Mouse (Mus musculus): Measurements from ENCODE around the gene Cyp2b23. TPM values are rescaled to one million over a fixed set of nuclear protein-coding genes. Genes with fewer than 3 reads are reported as not detected.
"Not testable (repeated sequence)": the region's sequence is repeated elsewhere in the genome, so short reads cannot be mapped to it uniquely, and the experiment has no call there.

Cyp2b23 gene
- total RNA-seq (2021) = not detected

DNA sequence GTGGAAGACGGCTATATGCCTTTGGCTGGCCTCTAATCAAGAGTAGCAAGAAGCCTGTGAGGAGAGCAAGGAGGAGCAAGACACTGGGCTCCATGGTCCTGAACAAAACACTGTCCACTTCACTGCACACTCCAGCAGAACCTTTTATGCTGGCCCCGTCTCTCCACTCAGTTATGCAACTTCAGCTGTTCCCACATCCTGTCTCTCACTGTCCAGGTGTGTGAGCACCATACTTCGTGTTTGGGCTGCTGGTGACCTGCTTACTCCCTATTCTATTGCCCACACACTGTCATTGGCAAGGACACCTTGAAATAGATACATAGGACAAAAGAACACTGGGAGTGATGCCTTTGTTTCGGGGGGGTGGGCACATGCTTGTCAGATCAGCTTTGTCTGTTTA lies at the start of gene Cyp2b23:
Gene Cyp2b23 (minus strand): TSS at position 101 of the 400 bp plus-strand sequence.
- intact Hi-C loops (cut with DNase I) = no loop called here
- DNase-seq (ENCODE audit: low spot score in 2 of 2) = no peak

DNA sequence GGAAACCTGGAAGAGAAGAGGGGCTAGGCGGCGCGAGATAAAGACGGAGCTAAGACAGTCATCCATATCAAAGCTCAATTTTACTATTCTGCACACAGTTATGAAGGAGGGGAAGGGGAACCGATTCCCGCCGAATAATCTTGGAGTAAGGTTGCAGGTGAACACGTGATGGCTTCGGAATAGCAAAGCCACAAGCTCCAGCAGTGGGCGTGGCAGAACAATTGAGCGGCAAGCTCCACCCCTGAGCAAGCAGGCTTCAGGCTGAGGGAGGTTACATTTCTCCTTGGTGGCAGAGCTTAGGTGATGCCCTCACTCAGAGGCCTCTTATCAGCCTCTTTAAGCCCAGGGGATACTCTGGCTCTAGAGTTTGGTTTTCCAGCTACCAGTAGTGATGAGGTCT lies 24.8 kb upstream of the Cyp2b23 start:
- DNase-seq (ENCODE audit: low spot score in 2 of 2) = no peak
- intact Hi-C loops (cut with DNase I) = no loop called here

DNA sequence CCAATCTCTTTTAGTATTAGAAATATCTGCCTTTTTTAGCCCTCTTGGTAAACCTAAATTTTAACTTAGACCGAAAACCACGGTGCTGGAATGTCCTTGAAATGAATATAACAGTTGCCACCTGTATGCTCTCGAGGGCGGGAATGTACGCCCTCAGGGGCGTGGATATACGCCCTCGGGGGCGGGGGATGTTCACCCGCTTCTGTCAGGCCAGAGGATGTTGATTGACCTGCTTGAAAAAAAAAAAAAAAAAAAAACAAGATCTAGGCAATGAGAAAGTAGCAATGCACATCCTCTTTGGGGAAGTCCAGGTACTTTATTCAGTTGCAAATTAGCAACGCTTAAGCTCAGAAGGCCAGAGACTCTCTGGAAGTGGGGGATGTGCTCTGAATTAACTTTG lies 20.8 kb upstream of the Cyp2b23 start:
- intact Hi-C loops (cut with DNase I) = no loop called here

DNA sequence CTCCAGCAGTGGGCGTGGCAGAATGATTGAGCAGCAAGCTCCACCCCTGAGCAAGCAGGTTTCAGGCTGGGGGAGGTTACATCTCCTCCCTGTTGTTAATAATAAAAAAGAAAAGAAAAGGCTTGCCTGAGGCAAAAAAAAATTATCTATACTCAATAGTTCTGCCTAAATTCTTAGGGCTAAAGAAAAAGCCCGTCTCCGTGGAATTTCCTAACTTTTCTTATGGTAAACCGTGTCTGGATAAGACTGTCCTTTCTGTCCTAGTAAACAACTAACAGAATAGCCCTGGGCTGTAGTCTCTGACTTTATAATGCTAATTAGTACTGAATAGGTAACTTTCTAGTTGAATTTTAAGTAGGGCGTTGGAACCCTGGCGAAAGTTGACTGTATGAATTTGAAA lies 20.0 kb upstream of the Cyp2b23 start:
- DNase-seq (ENCODE audit: low spot score in 2 of 2); intact Hi-C loops (cut with DNase I): not testable (repeated sequence)

More for the DNA sequence above, 20.8 kb upstream of the Cyp2b23 start:
- DNase-seq (ENCODE audit: low spot score in 2 of 2) = no peak

DNA sequence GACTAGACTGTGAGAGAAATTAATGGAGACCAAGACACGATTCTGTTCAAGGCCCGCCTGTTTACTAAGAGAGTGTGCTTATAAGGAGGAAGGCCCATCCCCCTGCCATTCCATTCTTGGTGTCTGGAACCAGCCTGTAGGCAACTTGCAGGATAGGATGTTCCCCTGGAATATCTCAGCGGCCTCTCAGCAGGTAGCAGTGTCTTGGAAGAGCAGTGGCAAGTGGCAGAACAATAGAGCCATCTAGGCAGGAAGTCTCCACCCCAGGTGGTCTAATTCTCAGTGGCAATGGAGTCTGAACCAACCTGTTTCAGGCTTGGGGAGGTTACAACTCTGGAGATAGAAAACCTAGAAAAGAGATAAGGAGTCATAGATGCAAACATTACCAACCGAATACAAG lies 13.9 kb upstream of the Cyp2b23 start:
- no peak for DNase-seq (ENCODE audit: low spot score in 2 of 2)
- intact Hi-C loops (cut with DNase I) = no loop called here

DNA sequence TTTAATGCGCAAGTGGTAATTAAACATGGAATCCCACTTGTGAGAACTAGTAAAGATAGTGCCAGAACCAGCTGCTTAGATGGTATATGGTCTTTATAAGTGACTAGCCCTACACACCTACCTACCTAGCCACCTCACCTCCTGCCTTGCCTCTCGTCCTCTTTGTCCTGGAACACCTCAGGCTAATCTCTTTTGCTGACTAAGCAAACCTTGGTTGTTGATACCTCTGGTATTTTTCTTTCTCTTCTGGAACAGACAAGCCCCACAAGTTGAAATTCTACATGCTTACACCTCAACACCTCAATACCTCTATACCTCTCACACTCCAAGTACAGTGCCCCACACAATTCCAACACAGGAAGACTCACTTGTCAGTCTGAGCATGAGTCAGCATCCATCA lies 524 bp downstream of the Cyp2b23 start:
- intact Hi-C loops (cut with DNase I) = no loop called here
- no peak for DNase-seq (ENCODE audit: low spot score in 2 of 2)

DNA sequence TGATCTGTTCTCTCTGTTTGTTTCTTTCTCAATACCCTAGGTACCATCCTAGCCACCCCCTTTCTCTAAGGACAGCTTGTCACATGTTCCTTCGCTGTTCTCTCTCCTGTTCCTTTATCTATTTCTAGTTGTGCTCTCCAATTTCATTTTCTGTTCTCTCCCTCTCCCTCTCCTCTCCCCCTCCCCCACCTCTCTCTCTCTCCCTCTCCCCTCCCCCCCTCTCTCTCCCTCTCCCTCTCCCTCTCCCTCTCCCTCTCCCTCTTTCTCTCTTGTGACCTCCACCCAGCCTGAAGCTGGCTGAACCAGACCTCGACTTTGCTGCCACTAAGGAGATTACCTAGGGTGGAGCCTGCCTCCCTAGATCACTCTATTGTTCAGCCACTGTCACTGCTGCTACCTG lies 18.8 kb downstream of the Cyp2b23 start:
- intact Hi-C loops (cut with DNase I); DNase-seq (ENCODE audit: low spot score in 2 of 2): not testable (repeated sequence)

DNA sequence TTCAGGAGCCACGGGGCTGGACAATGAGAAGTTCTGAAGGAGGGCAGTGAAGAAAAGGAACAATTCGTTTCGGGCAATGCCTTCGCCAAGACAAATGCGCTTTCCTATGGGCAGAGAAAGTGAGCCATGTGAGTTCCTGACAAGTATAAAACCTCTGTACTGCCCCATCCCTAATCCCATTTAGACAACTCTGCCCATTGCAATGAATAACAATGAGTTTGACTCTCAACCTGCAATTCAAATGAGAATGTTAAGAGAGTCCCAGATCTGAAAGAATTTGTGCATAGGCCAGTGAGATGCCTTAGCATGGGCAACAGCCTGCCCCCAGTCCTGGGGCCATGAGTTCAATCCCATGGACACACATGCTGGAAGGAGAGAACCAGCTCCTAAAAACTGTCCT lies 20.2 kb downstream of the Cyp2b23 start:
- intact Hi-C loops (cut with DNase I) = no loop called here
- DNase-seq (ENCODE audit: low spot score in 2 of 2) = no peak

DNA sequence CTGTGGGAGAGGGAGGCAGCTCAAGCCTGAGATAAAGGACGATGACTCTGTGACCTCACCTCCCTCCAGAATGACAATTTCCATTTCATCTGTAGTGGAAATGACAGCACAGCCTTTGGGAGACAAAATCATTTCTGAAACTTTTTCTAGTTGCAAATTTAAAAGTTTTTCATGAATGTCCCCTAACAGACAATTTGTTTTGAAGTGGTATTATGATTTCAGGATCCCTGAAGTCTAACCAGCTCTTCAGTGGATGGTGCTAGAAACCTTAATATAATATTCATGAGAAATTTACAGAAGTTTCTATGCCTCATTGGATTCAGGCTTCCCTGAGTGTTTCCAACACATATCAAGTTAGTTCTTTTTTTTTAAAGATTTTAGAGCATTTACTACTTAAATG lies 67.9 kb downstream of the Cyp2b23 start, which contains the start of gene Vmn1r185:
Gene Vmn1r185 (minus strand): TSS at position 101 of the 400 bp plus-strand sequence.
- intact Hi-C loops (cut with DNase I); DNase-seq (ENCODE audit: low spot score in 2 of 2): not testable (repeated sequence)

Other genes with a start within 250 kb of the Cyp2b23 start
- not detected for gene Nlrp9a, start 151.4 kb downstream of the Cyp2b23 start, total RNA-seq (2021)
- not detected for gene Vmn1r185, start 68.0 kb downstream of the Cyp2b23 start, total RNA-seq (2021)
- not detected for gene Cyp2b19, start 70.7 kb upstream of the Cyp2b23 start, total RNA-seq (2021)
- not detected for gene Cyp2g1, start 122.5 kb upstream of the Cyp2b23 start, total RNA-seq (2021)
- gene Cyp2a5, start 148.9 kb upstream of the Cyp2b23 start, total RNA-seq (2021) = not detected